Mouse (Mus musculus) thymus, adult 2 months (tissue): ENCODE data around the gene Lrrc75b. TPM values are rescaled to one million over a fixed set of nuclear protein-coding genes. Genes with fewer than 3 reads are reported as not detected.
"Not testable (repeated sequence)": the region's sequence is repeated elsewhere in the genome, so short reads cannot be mapped to it uniquely, and the experiment has no call there.

ENCODE experiments used
- DNase-seq: peaks from one replicate; pipeline ENCODE4 v3.0.0; 2021
- H3K27ac ChIP-seq: fragments of 200-500 bp; 2 replicates; pipeline ENCODE4 v1.5.1; 2012; ENCODE audit warnings: low read length, control low read depth; ENCODE audit not compliant: control insufficient read depth, insufficient read depth
- H3K27me3 ChIP-seq: fragments of 200-500 bp; 2 replicates; pipeline ENCODE4 v1.6.1; 2012; ENCODE audit warnings: mild to moderate bottlenecking, low read length, moderate library complexity, mixed read lengths; ENCODE audit not compliant: control insufficient read depth, insufficient read depth
- H3K36me3 ChIP-seq: fragments of 200-500 bp; 2 replicates; pipeline ENCODE4 v1.6.1; 2012; ENCODE audit warnings: mild to moderate bottlenecking, low read length, moderate library complexity; ENCODE audit not compliant: control insufficient read depth, insufficient read depth
- H3K4me1 ChIP-seq: fragments of 200-500 bp; replicated peaks from 2 replicates; pipeline ENCODE4 v1.6.1; 2012; ENCODE audit warnings: low read length; ENCODE audit not compliant: control insufficient read depth, insufficient read depth
- H3K4me3 ChIP-seq: fragments of 200-500 bp; 2 replicates; pipeline ENCODE4 v1.5.1; 2012; ENCODE audit warnings: mild to moderate bottlenecking, low read length, control low read depth, moderate library complexity; ENCODE audit not compliant: control insufficient read depth, insufficient read depth
- CTCF ChIP-seq: fragments of 200-500 bp; IDR thresholded peaks from 2 replicates; pipeline ENCODE4 v1.5.1; 2012; ENCODE audit warnings: mild to moderate bottlenecking, control low read depth, low read length, moderate library complexity, borderline replicate concordance; ENCODE audit not compliant: control insufficient read depth, poor library complexity, insufficient read depth; ENCODE audit errors: extremely low read depth
- POLR2A ChIP-seq: fragments of 200-500 bp; IDR thresholded peaks from 2 replicates; pipeline ENCODE4 v1.6.1; 2012; ENCODE audit warnings: mild to moderate bottlenecking, low read length, control low read depth, moderate library complexity; ENCODE audit not compliant: control insufficient read depth, poor library complexity, insufficient read depth; ENCODE audit errors: extremely low read depth
- WGBS: fragments of 180-500 bp; shearing (Covaris S2); methylation state at CpG from one replicate; pipeline ENCODE4 v1.1.7; 2018; 5-methylcytosine and 5-hydroxymethylcytosine counted together
- polyA plus RNA-seq: library from polyadenylated mRNA; depleted of rRNA; stranded (reverse); fragments of >200 nt; gene quantifications from 2 replicates; pipeline ENCODE4 v1.2.3, GENCODE M21; 2012

Gene Lrrc75b
- polyA plus RNA-seq, 1 experiment: 1.8 TPM

DNA sequence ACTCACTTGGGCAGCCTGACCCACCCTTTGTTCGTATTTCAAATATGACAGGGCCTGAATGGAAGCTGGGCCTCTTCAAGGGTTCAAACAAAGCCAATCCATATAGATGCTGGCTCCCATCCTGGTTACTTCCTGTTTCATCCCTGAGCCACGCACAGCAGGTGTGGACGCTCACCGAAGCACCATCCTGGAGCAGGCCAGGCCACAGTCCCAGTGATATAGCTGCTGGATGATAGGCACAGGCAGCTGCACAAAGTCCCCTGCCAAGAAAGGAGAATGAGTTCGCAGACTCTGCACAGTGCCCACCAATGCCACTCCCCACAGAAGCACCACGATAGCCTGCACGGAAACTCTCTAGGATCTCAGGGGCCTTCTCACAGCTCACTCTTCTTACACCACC is 48.2 kb downstream of the Lrrc75b start:
- TF ChIP-seq CTCF (no peak), POLR2A (no peak)
- Histone ChIP-seq H3K27me3 (no peaks in the 10 kb centered on the region), H3K36me3 (peaks cover 40% of the 10 kb centered on the region), H3K27ac (no peak overlapping the region), H3K4me3 (no peak overlapping the region), H3K4me1 (peaks cover 12% of the 10 kb centered on the region)
- no peak for DNase-seq
- 96% methylated on average over 7 of the region's 7 CpGs for WGBS

DNA sequence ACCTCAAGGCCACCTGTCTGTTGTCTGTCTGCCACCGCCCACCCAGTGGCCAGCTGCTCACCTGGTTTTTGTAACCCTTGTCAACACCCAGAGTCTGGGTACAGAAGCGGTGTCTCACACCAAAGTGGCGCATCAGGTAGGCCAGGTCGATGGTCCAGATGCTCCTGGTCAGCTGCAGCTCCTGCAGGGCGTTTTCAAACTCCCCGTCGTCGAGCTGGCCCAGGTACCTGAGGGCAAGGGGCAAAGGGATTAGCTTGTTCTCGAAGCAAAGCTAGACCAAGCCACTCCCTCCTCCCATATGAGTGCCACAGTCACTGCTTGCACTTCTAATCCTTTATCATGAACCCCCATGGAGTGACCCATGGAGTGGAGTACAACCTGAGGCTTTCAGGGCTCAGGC is 49.1 kb downstream of the Lrrc75b start:
- H3K36me3 ChIP-seq: peaks cover 40% of the 10 kb centered on the region
- H3K27ac ChIP-seq: no peak overlapping the region
- H3K4me1 ChIP-seq: peaks cover 6% of the 10 kb centered on the region; the same call in 1 of the 2 replicates
- TF ChIP-seq POLR2A (no peak), CTCF (no peak)
- no peaks in the 10 kb centered on the region for H3K27me3 ChIP-seq
- 96% methylated on average over 9 of the region's 9 CpGs for WGBS
- no peak for DNase-seq
- no peak overlapping the region for H3K4me3 ChIP-seq

DNA sequence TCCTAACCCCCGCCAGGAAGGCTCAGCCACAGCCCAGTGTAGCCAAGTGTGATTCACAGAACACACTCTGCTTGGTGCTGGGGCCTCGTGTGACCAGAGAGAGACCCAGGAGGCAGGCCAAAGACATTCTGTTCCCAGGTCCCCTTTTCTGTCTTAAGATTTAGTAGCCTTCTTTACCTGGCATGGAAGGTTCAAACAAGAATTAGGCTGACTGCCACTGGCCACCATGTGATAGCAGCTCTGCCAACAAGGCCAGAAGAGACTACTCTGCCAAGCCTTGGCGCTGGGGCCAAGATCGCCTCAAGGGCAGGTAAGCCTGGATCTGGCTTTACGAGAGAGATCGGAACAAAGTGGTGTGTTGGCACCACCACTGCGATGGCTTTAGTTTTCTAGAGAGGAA is 49.7 kb downstream of the Lrrc75b start:
- DNase-seq: no peak
- WGBS: 99% methylated on average over 7 of the region's 7 CpGs
- H3K27ac ChIP-seq: no peak overlapping the region
- no peaks in the 10 kb centered on the region for H3K27me3 ChIP-seq
- H3K36me3 ChIP-seq: peaks cover 40% of the 10 kb centered on the region
- no peak for TF ChIP-seq POLR2A
- no peak for TF ChIP-seq CTCF
- H3K4me1 ChIP-seq: 0 out of 2 replicates have a peak, but pooled peaks cover 6% of the 10 kb centered on the region
- no peak overlapping the region for H3K4me3 ChIP-seq

- not testable (repeated sequence) for H3K4me3 ChIP-seq, H3K27me3 ChIP-seq, DNase-seq, H3K27ac ChIP-seq, H3K4me1 ChIP-seq
- peaks cover 34% of the 10 kb centered on the region for H3K36me3 ChIP-seq
- WGBS: 87% methylated on average over 3 of the region's 3 CpGs
These were observed 54.2 kb downstream of the Lrrc75b start for GRCm38 (mm10) chr10:75505928-75506327.

DNA sequence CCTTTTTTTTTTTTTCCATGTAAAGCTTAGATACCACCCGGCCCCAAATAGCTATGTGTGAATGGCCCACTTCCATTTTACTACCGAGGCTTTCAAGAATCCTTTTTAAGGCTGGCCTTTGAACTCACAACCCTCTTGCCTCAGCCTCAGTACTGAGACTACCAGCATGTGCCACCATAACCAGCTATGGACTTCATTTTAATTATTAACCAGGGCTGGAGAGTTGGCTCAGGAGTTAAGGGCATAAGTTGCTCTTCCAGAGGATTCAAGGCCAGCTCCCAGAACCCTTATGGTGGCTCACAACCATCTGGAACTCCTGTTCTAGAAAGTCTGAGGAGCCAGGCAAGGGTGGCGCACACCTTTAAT is 55.0 kb downstream of the Lrrc75b start:
- no peaks in the 10 kb centered on the region for H3K27me3 ChIP-seq
- DNase-seq: no peak
- TF ChIP-seq POLR2A: no peak
- TF ChIP-seq CTCF: no peak
- WGBS: 63% methylated on average over 3 of the region's 3 CpGs
- H3K4me1 ChIP-seq: no peaks in the 10 kb centered on the region
- peaks cover 26% of the 10 kb centered on the region for H3K36me3 ChIP-seq
- H3K27ac ChIP-seq: no peak overlapping the region
- H3K4me3 ChIP-seq: no peak overlapping the region

- peaks cover 20% of the 10 kb centered on the region for H3K36me3 ChIP-seq
- H3K4me1 ChIP-seq: no peaks in the 10 kb centered on the region
- TF ChIP-seq POLR2A (no peak), CTCF (no peak)
- H3K4me3 ChIP-seq: no peak overlapping the region
- H3K27me3 ChIP-seq: no peaks in the 10 kb centered on the region
- DNase-seq: no peak
- H3K27ac ChIP-seq: no peak overlapping the region
- WGBS: 72% methylated on average over 8 of the region's 8 CpGs
These were observed 55.6 kb downstream of the Lrrc75b start for GRCm38 (mm10) chr10:75504234-75505129.

DNA sequence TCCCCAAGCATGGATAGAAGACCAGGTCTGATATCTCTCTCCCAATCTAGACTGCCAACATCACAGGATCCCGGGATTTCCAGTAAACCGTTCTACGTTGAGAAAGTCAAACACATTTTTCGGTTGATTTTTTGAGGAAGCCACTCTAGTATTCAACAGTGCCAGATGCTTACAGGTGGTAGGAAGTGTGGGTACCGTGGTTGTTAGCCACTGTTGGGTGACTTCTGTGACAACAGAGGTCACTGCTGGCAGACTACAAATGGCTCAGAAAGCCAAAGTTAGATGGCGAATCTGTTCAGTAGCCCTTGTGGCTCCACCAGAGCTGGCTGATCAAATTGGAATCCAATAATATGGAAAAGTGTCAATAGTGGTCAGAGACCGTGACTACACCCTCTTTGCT is 56.4 kb downstream of the Lrrc75b start:
- Histone ChIP-seq H3K4me3 (no peak overlapping the region), H3K4me1 (no peaks in the 10 kb centered on the region), H3K36me3 (peaks cover 12% of the 10 kb centered on the region), H3K27ac (no peak overlapping the region), H3K27me3 (no peaks in the 10 kb centered on the region)
- 20% methylated on average over 7 of the region's 7 CpGs for WGBS
- TF ChIP-seq CTCF (no peak), POLR2A (no peak)
- DNase-seq: no peak
